Mouse (Mus musculus) heart, postnatal 10 days (tissue): ENCODE measurements at regions not wholly inside any gene's neighbourhood (a gene's known extent, or its start where the extent isn't known, plus 50 kb on each side); places are given as distances from the start of the nearest gene placed in this dataset.

Experiments used
- DNase-seq, 2 experiments: peaks; one replicate each; pipeline ENCODE4 v3.0.0; 2021
- intact Hi-C: fragments of 180-260 bp; cut with DNase I; formaldehyde crosslinking; loops from one replicate; pipeline ENCODE4 v1.15.1; 2025

DNA sequence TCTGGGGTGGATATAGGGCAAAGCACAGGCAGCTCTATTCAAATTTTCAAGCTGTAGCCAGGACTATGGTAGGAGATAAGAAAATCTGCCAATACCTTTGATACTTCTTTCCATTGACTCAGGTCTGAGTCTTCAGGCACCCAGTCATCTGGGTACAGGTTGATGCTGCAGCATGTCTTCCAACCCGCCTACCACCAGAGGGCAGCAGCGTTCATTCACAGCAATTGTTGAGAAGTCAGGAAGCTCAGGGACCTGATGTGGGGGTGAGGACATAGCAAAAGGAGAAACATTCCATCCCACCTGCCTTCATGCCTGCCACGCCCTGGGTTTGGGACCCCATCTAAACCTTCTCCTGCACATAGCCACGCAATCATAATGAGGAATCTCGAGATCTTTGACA is 118.2 kb upstream of the Gm21876 start:
- intact Hi-C loops: loop anchor here (5.0 kb wide), 1 partner anchor 59 kb away; no protein-coding TSS in a partner anchor
- DNase-seq: peak; percentile 6 to 64

DNA sequence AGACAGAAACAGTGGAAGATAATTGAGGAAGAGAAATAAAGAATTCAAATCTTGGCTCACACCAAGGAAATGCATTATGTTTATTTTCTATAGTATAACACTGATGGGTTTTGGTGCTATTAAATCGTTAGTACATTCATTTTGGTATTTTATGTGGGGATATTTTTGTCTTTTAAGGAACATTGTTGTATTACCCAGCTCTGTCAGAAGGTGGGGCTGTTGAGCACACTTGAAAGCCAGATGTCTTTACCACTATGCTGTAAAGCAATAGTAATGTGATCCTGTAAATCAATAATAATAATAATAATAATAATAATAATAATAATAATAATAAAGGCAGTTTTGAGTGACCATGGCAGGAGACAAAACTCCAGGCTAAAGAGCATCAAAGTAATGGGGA is 120.0 kb upstream of the Gm21876 start:
- DNase-seq: peak in 1 of 2 experiments; percentile 10
- intact Hi-C loops: no loop called here

DNA sequence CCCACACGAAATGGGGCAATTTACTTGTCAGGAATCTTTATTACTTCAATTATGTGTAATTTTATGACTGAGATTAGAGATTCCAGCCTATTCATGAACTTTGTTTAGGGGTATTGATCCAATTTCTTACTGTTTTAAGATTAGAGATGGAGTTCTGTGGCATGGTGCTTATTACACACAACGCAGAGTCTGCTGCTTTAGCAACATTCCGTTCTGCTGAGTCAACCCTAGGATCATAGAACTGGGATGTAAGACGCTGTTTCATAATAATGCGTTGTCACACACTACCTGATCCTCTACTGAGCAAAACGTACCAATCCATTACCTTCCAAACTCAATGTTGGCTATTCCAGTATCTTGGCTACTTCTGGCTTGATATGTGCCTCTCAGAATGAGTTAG is 121.9 kb upstream of the Gm21876 start:
- no peak for DNase-seq
- intact Hi-C loops: no loop called here

DNA sequence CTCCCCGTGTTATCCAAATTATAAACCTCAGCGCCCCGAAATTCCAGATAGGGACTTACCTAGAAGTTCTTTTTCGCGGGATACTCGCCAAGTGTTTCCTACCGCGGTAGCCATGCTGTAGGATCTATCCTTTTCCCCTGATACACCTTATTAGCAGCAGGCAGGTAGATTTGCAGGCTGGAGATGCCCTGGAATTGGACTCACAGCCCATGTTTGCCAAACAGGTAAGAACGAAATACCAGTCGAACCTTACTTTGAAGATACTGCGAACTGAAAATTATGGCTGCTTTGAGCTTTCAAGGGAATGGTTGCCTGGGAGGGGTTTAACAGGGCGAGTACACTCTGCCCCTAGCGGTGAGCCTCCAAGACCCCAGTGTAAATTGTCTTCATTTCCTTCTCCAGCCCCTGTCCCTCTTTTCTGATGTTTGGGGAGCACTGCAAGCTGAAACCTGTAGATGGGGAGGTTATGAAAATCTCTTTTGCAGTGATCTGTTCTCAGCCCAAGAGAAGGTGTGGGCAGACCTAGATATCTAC is 149.8 kb upstream of the Agtr2 start:
- DNase-seq: peak in 1 of 2 experiments; percentile 4
- intact Hi-C loops: no loop called here

DNA sequence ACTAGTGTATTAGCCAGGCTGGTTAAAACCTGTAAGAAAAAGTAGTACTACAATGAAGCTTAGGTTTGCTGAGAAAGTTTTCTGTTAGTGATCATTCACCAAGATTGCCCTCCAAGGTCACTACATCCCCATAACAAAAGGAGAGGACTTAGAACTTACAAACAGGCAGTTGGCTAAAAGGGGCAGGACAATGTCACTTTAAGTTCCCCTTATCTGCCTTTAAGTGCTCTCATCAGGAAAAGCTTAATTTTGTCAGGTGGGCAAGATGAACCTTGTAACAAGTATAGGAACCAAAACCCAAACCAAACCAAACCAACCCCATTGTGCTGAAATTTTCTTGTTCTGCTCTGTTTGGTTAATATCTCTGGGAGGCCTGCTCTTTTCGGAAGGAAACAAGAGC is 139.9 kb upstream of the Agtr2 start:
- intact Hi-C loops: no loop called here

DNA sequence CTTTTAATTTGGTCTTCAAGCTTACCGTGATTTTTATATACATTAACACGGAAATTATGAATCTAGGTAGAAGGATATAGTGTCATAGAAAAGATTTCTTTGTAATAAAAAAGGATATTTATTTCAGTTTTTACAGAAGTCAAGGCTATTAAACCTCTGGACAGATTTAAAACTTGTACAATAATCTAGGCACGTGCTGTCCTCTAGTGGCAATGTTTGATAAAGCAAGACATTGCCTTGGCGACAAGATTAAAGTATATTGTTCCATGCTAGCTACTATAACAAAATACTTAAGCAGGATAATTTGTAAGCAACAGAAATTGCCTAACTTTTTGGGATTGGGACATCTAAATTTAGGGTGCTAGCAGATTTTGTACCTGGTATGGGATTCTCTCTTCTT is 133.8 kb upstream of the Agtr2 start:
- intact Hi-C loops: loop anchor here (5.0 kb wide), 1 partner anchor 58 kb away; no protein-coding TSS in a partner anchor

More for the DNA sequence above, 139.9 kb upstream of the Agtr2 start:
- no peak for DNase-seq

DNA sequence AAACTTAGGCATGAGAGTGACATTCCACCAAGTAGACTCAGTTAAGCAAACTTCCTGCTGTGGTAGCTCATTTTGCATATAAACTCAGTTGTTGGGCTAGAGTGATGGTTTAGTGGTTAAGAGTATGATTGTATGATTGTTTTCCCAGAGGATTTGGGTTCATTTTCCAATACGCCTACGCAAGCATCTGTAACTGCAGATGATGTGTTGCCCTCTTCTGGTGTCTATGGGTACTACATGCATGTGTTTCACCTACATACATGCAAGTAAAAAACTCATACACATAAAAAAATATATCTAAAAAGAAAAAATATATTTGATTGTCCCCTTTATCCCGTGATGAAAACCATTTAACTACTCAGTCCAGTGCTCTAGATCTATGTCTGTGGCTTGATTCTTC is 132.0 kb upstream of the Agtr2 start:
- DNase-seq: peak in 1 of 2 experiments; percentile 6
- intact Hi-C loops: loop anchor here (5.0 kb wide), 1 partner anchor 60 kb away; no protein-coding TSS in a partner anchor

More for the DNA sequence above, 133.8 kb upstream of the Agtr2 start:
- peak; percentile 27 to 41 for DNase-seq

DNA sequence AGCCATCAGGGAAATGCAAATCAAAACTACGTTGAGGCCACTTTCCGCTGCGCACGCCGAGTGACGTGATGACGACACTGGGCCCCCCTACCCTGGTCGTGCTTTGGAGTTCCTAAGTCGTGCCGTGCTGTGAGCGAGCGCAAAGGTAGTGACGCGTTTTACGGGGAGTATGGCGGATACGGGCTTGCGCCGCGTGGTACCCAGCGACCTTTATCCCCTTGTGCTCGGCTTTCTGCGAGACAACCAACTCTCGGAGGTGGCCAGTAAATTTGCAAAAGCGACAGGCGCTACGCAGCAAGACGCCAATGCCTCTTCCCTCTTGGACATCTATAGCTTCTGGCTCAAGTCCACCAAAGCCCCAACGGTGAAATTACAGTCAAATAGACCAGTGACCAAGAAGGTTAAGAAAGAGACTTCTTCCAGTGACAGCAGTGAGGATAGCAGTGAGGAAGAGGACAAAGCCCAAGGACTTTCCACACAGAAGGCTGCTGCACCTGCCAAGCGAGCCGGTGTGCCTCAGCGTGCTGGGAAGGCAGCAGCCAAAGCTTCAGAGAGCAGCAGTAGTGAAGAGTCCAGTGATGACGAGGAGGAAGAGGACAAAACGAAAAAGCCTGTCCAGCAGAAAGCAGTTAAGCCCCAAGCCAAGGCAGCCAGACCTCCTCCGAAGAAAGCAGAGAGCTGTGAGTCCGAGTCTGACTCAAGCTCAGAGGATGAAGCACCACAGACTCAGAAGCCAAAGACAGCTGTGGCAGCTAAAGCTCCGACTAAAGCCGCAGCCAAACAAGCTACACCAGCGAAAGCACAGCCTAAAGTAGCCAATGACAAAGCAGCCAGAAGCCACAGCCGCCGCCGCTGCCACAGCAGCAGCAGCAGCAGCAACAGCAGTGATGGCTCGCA is 123.3 kb upstream of the Agtr2 start:
- DNase-seq: peak; percentile 12 to 26

DNA sequence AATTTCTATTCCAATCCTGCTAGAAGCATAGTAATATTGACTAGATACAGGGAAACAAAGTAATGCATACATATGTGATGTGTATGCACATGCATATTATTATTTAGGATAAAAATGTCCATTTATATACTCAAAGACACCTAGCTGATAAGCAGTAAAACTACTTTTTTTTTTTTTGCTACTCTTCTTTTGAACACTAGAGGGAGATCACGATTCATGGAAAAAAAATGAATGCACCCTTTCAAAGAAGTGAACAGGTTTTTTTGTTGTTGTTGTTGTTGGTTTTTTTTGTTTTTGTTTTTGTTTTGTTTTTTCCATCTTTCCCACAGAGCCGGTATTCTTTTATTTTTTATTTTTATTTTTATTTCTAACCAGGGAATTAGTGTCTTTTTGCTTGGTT is 99.1 kb upstream of the Agtr2 start:
- DNase-seq: no peak
- intact Hi-C loops: loop anchor here (5.0 kb wide), 1 partner anchor 447 kb away; no protein-coding TSS in a partner anchor

More for the DNA sequence above, 123.3 kb upstream of the Agtr2 start:
- intact Hi-C loops: no loop called here

DNA sequence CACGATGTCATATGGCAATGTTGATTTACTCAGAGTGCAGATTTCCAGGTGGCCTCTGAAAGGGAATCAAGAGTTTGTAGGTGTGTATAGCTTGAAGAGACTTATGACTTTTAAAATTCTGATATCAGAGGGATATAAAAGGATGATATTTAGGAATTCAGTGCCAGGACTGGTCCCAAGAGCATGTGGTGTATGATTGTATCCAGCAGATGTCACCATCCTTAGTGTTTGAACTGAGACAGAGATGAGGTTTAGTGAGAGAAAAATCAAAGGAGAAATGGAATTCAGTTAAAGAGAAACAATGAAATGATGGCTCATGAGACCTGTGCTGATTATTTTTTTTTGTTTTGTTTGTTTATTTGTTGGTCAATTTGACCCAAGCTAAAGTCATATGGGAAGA is 94.4 kb upstream of the Agtr2 start:
- no peak for DNase-seq
- intact Hi-C loops: loop anchor here (5.0 kb wide), 1 partner anchor 442 kb away; no protein-coding TSS in a partner anchor

DNA sequence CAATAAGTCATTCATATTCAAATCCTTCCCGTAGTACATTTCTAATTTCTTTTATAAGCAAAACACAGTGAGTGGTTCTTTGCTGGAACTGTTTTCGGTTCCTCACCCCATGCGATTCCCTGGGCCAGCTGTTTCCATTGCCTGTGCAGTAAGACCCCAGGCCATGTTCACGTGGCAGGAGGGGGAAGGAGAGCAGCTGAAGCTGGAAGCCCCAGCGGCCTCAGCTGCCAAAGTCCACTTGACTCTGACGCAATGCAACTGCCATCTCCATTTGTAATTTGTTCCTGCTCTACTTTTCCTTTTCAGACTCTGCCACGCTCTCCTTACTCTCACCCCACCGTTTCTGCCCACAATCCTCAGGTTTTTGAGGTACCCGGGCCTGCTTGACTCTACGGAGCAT is 91.1 kb upstream of the Agtr2 start:
- peak; percentile 18 to 20 for DNase-seq

DNA sequence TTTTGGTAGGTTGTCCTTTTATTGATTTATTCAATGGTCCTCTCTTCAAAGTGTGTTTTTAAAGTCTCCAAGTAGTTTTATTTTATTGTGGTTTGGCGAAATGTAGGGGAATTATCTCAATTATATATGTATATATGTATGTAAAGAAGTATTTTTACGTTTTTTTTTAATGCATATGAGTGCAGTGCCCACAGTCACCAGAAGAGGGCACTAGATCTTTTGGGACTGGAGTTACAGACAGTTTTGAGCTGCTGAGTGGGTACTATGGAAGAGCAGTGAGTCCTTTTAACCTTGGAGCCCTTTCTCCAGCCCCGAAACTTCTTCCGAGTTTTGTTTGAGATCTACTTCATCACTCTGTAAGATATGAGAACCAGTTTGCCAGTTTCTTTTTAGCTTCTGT is 59.5 kb upstream of the Agtr2 start:
- intact Hi-C loops: no loop called here
- DNase-seq: peak in 1 of 2 experiments; percentile 3

More for the DNA sequence above, 91.1 kb upstream of the Agtr2 start:
- intact Hi-C loops: no loop called here

DNA sequence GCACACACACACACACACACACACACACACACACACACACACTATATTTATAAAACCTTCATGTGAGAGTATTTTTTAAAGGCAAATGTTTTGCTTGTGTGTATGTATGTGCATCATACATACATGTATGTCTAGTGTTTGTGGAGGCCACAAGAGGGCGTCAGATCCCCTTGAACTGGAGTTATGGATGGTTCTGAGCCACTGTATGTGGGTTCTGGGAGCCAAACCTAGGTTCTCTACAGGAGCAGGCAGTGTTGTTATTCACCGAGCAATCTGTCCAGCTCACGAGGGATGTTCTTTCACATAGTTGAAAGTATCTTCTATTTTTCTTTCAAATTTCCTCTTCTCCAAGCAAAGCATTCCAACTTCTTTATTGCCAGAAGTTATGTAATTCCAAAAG is 56.3 kb upstream of the Agtr2 start:
- intact Hi-C loops: no loop called here
- no peak for DNase-seq

DNA sequence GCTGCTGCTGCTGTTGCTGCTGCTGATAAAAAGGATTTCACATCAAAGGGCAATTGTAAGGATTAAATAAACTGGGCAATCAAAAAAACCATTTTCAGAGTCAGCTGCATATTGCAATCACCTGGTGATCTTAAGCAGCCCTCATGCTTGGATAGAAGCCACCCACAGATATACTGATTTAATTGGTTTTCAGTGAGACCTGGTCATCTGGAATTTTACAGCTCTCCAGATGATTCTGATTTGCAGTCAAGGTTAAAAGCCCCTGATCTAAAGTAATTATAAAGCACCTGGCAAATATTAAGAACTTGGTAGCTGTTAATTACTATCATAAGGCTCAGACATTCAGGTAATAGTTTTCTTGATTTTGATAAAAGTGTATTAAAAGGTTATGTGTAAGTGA is 50.8 kb upstream of the Agtr2 start:
- DNase-seq: no peak
- intact Hi-C loops: no loop called here
